Mouse (Mus musculus) brain, embryonic 14.5 days (tissue): ENCODE data around the gene Rfx3.

Source experiments
- CTCF ChIP-seq: fragments of 200-500 bp; IDR thresholded peaks from 2 replicates; pipeline ENCODE4 v1.5.1; 2012; ENCODE audit warnings: inconsistent platforms, mild to moderate bottlenecking, moderate library complexity, borderline replicate concordance; ENCODE audit not compliant: insufficient read depth, insufficient read length; ENCODE audit errors: extremely low read depth
- POLR2A ChIP-seq: fragments of 200-500 bp; IDR thresholded peaks from 2 replicates; pipeline ENCODE4 v1.6.1; 2012; ENCODE audit warnings: mild to moderate bottlenecking, inconsistent platforms, borderline replicate concordance; ENCODE audit not compliant: poor library complexity, insufficient read depth, insufficient read length, severe bottlenecking; ENCODE audit errors: extremely low read depth

DNA sequence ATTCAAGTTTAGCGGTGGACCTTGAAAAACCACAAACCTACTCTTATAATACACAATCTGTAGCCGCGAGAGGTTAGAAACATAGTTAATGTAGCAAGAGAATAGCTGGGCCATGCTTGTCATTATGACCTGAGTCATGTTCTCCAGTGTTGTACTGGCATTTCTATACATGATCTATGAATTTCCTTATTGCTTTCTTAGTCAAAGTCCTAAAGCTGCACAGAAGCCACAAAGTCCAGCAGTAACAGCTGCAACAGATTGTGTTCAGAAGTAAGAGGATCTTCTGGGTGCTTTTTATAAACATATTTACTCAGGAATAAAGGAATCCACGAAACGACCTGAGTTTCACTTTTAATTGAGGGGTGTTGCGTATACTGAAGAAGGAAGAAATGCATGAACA, 109.3 kb downstream of the Rfx3 start:
- TF ChIP-seq POLR2A, result no peak
- TF ChIP-seq CTCF, result no peak
